Mouse (Mus musculus): Measurements from ENCODE around the gene Sh2d7. TPM values are rescaled to one million over a fixed set of nuclear protein-coding genes. Genes with fewer than 3 reads are reported as not detected.

Sh2d7 gene
- polyA plus RNA-seq, 1 experiment from 2014 or later, result 0.10 TPM

- no peaks in the 10 kb centered on the region for H3K27me3 ChIP-seq (replicated peaks; ENCODE audit: control insufficient read depth, insufficient read depth, low read length)
- no peak overlapping the region for H3K9ac ChIP-seq (ENCODE audit: low read length)
- no peaks in the 10 kb centered on the region for H3K36me3 ChIP-seq (ENCODE audit: control insufficient read depth, insufficient read depth, low read length)
- no peak overlapping the region for H3K4me3 ChIP-seq (ENCODE audit: low read depth, low read length)
- H3K4me2 ChIP-seq (ENCODE audit: low read length), result no peak overlapping the region
- DNase-seq (ENCODE audit: low spot score), result no peak
- H3K4me1 ChIP-seq (ENCODE audit: control insufficient read depth, insufficient read depth, low read length), result no peaks in the 10 kb centered on the region
- 87% methylated on average over 2 of the region's 2 CpGs for WGBS
- no peak for ATAC-seq
- H3K27ac ChIP-seq (ENCODE audit: low read depth, low read length), result no peak overlapping the region
- no peaks in the 10 kb centered on the region for H3K9me3 ChIP-seq (replicated peaks; ENCODE audit: control insufficient read depth, low read length)
Observed at GRCm38 (mm10) chr9:54515991-54516390, 22.8 kb upstream of the Sh2d7 start.

- H3K9me3 ChIP-seq (replicated peaks; ENCODE audit: control insufficient read depth, low read length), result no peaks in the 10 kb centered on the region
- 73% methylated on average over 7 of the region's 7 CpGs for WGBS
- DNase-seq (ENCODE audit: low spot score), result no peak
- no peaks in the 10 kb centered on the region for H3K27me3 ChIP-seq (replicated peaks; ENCODE audit: control insufficient read depth, insufficient read depth, low read length)
- no peak overlapping the region for H3K4me2 ChIP-seq (ENCODE audit: low read length)
- no peaks in the 10 kb centered on the region for H3K36me3 ChIP-seq (ENCODE audit: control insufficient read depth, insufficient read depth, low read length)
- no peak overlapping the region for H3K9ac ChIP-seq (ENCODE audit: low read length)
- no peak overlapping the region for H3K27ac ChIP-seq (ENCODE audit: low read depth, low read length)
- no peak overlapping the region for H3K4me3 ChIP-seq (ENCODE audit: low read depth, low read length)
- H3K4me1 ChIP-seq (ENCODE audit: control insufficient read depth, insufficient read depth, low read length), result no peaks in the 10 kb centered on the region
- no peak for ATAC-seq
Observed at GRCm38 (mm10) chr9:54518921-54519320, 19.9 kb upstream of the Sh2d7 start.

GRCm38 (mm10) chr9:54520286-54520685 is 18.5 kb upstream of the Sh2d7 start:
- Histone ChIP-seq H3K36me3 (ENCODE audit: control insufficient read depth, insufficient read depth, low read length) (no peaks in the 10 kb centered on the region), H3K27ac (ENCODE audit: low read depth, low read length) (no peak overlapping the region), H3K4me3 (ENCODE audit: low read depth, low read length) (no peak overlapping the region), H3K27me3 (replicated peaks; ENCODE audit: control insufficient read depth, insufficient read depth, low read length) (no peaks in the 10 kb centered on the region), H3K4me1 (ENCODE audit: control insufficient read depth, insufficient read depth, low read length) (no peaks in the 10 kb centered on the region), H3K4me2 (ENCODE audit: low read length) (no peak overlapping the region), H3K9me3 (replicated peaks; ENCODE audit: control insufficient read depth, low read length) (no peaks in the 10 kb centered on the region), H3K9ac (ENCODE audit: low read length) (no peak overlapping the region)
- ATAC-seq (no peak), DNase-seq (ENCODE audit: low spot score) (no peak)
- 83% methylated on average over 4 of the region's 4 CpGs for WGBS

- Histone ChIP-seq H3K4me3 (ENCODE audit: low read depth, low read length) (no peak overlapping the region), H3K4me2 (ENCODE audit: low read length) (no peak overlapping the region), H3K9me3 (replicated peaks; ENCODE audit: control insufficient read depth, low read length) (no peaks in the 10 kb centered on the region), H3K27ac (ENCODE audit: low read depth, low read length) (no peak overlapping the region), H3K4me1 (ENCODE audit: control insufficient read depth, insufficient read depth, low read length) (0 out of 2 replicates have a peak, but pooled peaks cover 4% of the 10 kb centered on the region), H3K27me3 (replicated peaks; ENCODE audit: control insufficient read depth, insufficient read depth, low read length) (no peaks in the 10 kb centered on the region), H3K9ac (ENCODE audit: low read length) (no peak overlapping the region), H3K36me3 (ENCODE audit: control insufficient read depth, insufficient read depth, low read length) (no peaks in the 10 kb centered on the region)
- no peak for ATAC-seq
- no peak for DNase-seq (ENCODE audit: low spot score)
- 79% methylated on average over 7 of the region's 7 CpGs for WGBS
Observed at GRCm38 (mm10) chr9:54527694-54528093, 11.1 kb upstream of the Sh2d7 start.

- no peaks in the 10 kb centered on the region for H3K27me3 ChIP-seq (replicated peaks; ENCODE audit: control insufficient read depth, insufficient read depth, low read length)
- no peak for DNase-seq (ENCODE audit: low spot score)
- H3K9me3 ChIP-seq (replicated peaks; ENCODE audit: control insufficient read depth, low read length), result no peaks in the 10 kb centered on the region
- H3K27ac ChIP-seq (ENCODE audit: low read depth, low read length), result no peak overlapping the region
- H3K9ac ChIP-seq (ENCODE audit: low read length), result no peak overlapping the region
- peaks cover 20% of the 10 kb centered on the region for H3K4me1 ChIP-seq (ENCODE audit: control insufficient read depth, insufficient read depth, low read length)
- H3K4me2 ChIP-seq (ENCODE audit: low read length), result no peak overlapping the region
- no peak for ATAC-seq
- no peak overlapping the region for H3K4me3 ChIP-seq (ENCODE audit: low read depth, low read length)
- H3K36me3 ChIP-seq (ENCODE audit: control insufficient read depth, insufficient read depth, low read length), result no peaks in the 10 kb centered on the region
- WGBS, result 56% methylated on average over 2 of the region's 2 CpGs
Observed at GRCm38 (mm10) chr9:54529950-54530349, 8.8 kb upstream of the Sh2d7 start.

GRCm38 (mm10) chr9:54530836-54531235 is 7.9 kb upstream of the Sh2d7 start:
- peaks cover 20% of the 10 kb centered on the region for H3K4me1 ChIP-seq (ENCODE audit: control insufficient read depth, insufficient read depth, low read length)
- no peak overlapping the region for H3K4me2 ChIP-seq (ENCODE audit: low read length)
- H3K27ac ChIP-seq (ENCODE audit: low read depth, low read length), result no peak overlapping the region
- ATAC-seq, result no peak
- no peaks in the 10 kb centered on the region for H3K36me3 ChIP-seq (ENCODE audit: control insufficient read depth, insufficient read depth, low read length)
- H3K9me3 ChIP-seq (replicated peaks; ENCODE audit: control insufficient read depth, low read length), result no peaks in the 10 kb centered on the region
- 78% methylated on average over 6 of the region's 6 CpGs for WGBS
- H3K4me3 ChIP-seq (ENCODE audit: low read depth, low read length), result no peak overlapping the region
- no peak overlapping the region for H3K9ac ChIP-seq (ENCODE audit: low read length)
- no peak for DNase-seq (ENCODE audit: low spot score)
- H3K27me3 ChIP-seq (replicated peaks; ENCODE audit: control insufficient read depth, insufficient read depth, low read length), result no peaks in the 10 kb centered on the region

- Histone ChIP-seq H3K36me3 (ENCODE audit: control insufficient read depth, insufficient read depth, low read length) (no peaks in the 10 kb centered on the region), H3K27me3 (replicated peaks; ENCODE audit: control insufficient read depth, insufficient read depth, low read length) (no peaks in the 10 kb centered on the region), H3K27ac (ENCODE audit: low read depth, low read length) (no peak overlapping the region), H3K9me3 (replicated peaks; ENCODE audit: control insufficient read depth, low read length) (no peaks in the 10 kb centered on the region), H3K4me2 (ENCODE audit: low read length) (no peak overlapping the region), H3K4me3 (ENCODE audit: low read depth, low read length) (no peak overlapping the region), H3K9ac (ENCODE audit: low read length) (no peak overlapping the region), H3K4me1 (ENCODE audit: control insufficient read depth, insufficient read depth, low read length) (peaks cover 25% of the 10 kb centered on the region)
- ATAC-seq (no peak), DNase-seq (ENCODE audit: low spot score) (no peak)
Observed at GRCm38 (mm10) chr9:54531421-54531820, 7.4 kb upstream of the Sh2d7 start.

GRCm38 (mm10) chr9:54532926-54533325 is 5.9 kb upstream of the Sh2d7 start:
- H3K27ac ChIP-seq (ENCODE audit: low read depth, low read length), result peak overlapping the region; percentile 30; the same call in 1 of the 2 replicates
- H3K9ac ChIP-seq (ENCODE audit: low read length), result no peak overlapping the region
- DNase-seq (ENCODE audit: low spot score) (no peak), ATAC-seq (no peak)
- no peak overlapping the region for H3K4me2 ChIP-seq (ENCODE audit: low read length)
- peaks cover 28% of the 10 kb centered on the region for H3K4me1 ChIP-seq (ENCODE audit: control insufficient read depth, insufficient read depth, low read length)
- WGBS, result 57% methylated on average over 2 of the region's 2 CpGs
- no peak overlapping the region for H3K4me3 ChIP-seq (ENCODE audit: low read depth, low read length)
- no peaks in the 10 kb centered on the region for H3K9me3 ChIP-seq (replicated peaks; ENCODE audit: control insufficient read depth, low read length)
- no peaks in the 10 kb centered on the region for H3K36me3 ChIP-seq (ENCODE audit: control insufficient read depth, insufficient read depth, low read length)
- H3K27me3 ChIP-seq (replicated peaks; ENCODE audit: control insufficient read depth, insufficient read depth, low read length), result no peaks in the 10 kb centered on the region

- Histone ChIP-seq H3K4me3 (ENCODE audit: low read depth, low read length) (no peak overlapping the region), H3K27ac (ENCODE audit: low read depth, low read length) (peak overlapping the region; percentile 84), H3K9me3 (replicated peaks; ENCODE audit: control insufficient read depth, low read length) (no peaks in the 10 kb centered on the region), H3K27me3 (replicated peaks; ENCODE audit: control insufficient read depth, insufficient read depth, low read length) (no peaks in the 10 kb centered on the region), H3K36me3 (ENCODE audit: control insufficient read depth, insufficient read depth, low read length) (no peaks in the 10 kb centered on the region), H3K4me2 (ENCODE audit: low read length) (no peak overlapping the region), H3K4me1 (ENCODE audit: control insufficient read depth, insufficient read depth, low read length) (peaks cover 28% of the 10 kb centered on the region), H3K9ac (ENCODE audit: low read length) (peak overlapping the region; percentile 5; the same call in 1 of the 2 replicates)
- DNase-seq (ENCODE audit: low spot score) (peak; percentile 86), ATAC-seq (peak; percentile 87)
- WGBS, result 25% methylated on average over 5 of the region's 5 CpGs
Observed at GRCm38 (mm10) chr9:54533975-54534374, 4.8 kb upstream of the Sh2d7 start.

All from forebrain, embryonic 14.5 days (tissue).